Mouse (Mus musculus) right cerebral cortex, postnatal 10 days (tissue): Measurements from ENCODE around the gene Cpa1.
A peak's percentile ranks its signal among the peaks of the same experiment; 100 is the strongest.

Experiments
- DNase-seq, 2 experiments: peaks; one replicate each; pipeline ENCODE4 v3.0.0; 2021; ENCODE audit warnings: low spot score in 2 of 2

Cpa1 gene

DNA sequence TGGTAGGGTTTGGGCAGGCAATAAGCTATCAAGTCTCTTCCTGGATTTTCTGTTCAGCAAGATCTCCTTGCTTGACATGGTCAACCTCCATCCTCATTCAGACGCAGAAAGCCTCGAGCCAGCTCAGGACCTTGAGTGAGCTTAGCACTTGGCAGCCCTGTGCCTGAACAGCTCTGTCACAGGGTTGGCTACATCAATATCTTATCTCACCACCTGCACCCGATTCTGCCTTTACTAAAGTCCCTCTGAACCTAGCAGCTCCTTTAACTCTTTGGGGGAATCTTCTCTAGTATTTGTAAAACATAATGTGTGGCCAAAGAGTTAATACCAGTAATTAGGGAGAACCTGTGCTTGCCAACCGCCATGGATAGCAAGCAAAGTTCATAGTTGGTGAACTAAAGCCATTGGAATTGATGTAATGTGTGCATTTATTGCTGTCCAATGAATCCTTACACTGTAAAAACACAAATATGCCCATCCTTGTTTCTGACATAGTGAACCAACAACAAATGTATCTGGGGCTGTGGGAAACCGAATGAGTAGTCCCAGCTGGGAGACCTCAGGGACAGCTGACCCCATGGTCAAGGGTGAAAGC is at the start of gene Cpa1:
Gene Cpa1 (plus strand): TSS at position 545 of the 595 bp plus-strand sequence.
- no peak for DNase-seq

GRCm38 (mm10) chr6:30589819-30590218 is 49.2 kb upstream of the Cpa1 start:
- peak in 1 of 2 experiments; percentile 13 for DNase-seq

- DNase-seq, result peak in 1 of 2 experiments; percentile 11
Observed at GRCm38 (mm10) chr6:30591851-30592404, 47.1 kb upstream of the Cpa1 start.

- DNase-seq, result peak in 1 of 2 experiments; percentile 6
Observed at GRCm38 (mm10) chr6:30592417-30592974, 46.5 kb upstream of the Cpa1 start.

- no peak for DNase-seq
Observed at GRCm38 (mm10) chr6:30594364-30594763, 44.7 kb upstream of the Cpa1 start.

DNA sequence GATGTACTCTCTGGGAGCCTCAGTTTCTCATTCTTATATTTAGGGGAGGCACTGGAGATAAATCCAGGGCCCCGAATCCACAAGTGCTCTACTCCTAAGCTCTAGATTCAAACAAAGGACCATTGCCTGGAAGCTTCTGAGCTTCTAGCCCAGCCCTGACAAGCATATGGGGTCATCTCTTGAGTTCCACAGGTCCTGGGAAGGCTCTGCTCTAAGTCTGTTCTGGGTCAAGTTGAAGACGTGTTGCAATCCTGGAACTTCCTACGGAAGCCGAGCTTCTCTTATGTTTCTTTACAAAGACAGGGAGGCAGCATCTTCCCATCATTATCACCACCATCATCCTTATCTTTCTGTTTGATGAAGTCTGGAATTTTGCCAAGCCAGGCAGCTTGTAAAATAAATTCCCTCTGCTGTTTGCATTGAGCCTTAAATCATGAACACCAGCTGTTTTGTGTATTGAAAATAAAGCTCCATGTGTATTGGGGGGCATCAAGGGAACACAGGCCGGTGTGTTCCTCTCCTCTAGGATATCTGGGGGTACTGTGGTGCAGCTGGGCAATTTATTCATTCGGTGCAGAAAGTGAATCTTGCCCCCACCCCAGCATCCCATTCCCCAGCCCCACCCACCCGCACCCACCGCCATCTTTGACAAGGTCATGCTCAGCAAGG is 42.7 kb upstream of the Cpa1 start:
- peak in 1 of 2 experiments; percentile 18 for DNase-seq

- DNase-seq, result no peak
Observed at GRCm38 (mm10) chr6:30600033-30600432, 39.0 kb upstream of the Cpa1 start.

- no peak for DNase-seq
Observed at GRCm38 (mm10) chr6:30600995-30601394, 38.0 kb upstream of the Cpa1 start.

GRCm38 (mm10) chr6:30604342-30604867 is 34.6 kb upstream of the Cpa1 start:
- no peak for DNase-seq

DNA sequence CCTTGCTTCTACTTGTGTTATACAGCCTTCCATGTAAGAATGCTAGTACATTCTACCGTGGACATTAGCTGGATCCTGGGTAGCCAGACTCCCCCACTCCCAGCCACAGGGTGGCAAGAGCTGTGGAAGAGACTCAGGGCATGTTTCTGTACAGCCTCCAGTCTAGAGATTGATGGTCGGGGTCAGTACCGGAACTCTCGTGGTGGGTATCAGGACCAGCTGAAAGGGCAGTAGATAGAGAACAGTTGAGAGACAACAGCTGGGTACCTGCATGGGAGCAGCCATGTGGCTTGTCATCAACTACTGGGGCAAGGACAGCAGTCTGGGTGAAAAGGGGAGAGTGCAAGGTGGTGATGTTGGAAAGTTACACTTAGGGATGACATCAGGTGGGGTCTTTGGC is 33.9 kb upstream of the Cpa1 start:
- DNase-seq, result no peak

DNA sequence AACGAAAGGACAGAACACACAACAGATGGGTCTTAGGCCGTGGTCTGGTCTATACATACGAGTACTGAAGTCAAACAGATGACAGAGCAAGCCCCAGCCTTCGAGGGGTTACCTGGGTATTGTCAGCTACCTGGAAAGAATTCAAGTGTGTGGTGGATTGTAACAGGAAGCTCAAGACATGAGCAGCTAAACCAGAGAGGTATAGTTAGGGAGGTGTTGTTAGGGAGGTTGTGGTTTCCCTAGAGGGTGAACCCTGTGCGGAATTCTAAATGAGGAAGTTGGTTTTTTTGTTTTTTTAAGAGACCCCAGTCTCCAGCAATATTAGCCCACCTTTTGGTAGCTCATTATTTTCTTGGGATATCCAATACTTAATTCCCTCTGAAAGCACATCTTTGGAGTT is 33.3 kb upstream of the Cpa1 start:
- no peak for DNase-seq

DNA sequence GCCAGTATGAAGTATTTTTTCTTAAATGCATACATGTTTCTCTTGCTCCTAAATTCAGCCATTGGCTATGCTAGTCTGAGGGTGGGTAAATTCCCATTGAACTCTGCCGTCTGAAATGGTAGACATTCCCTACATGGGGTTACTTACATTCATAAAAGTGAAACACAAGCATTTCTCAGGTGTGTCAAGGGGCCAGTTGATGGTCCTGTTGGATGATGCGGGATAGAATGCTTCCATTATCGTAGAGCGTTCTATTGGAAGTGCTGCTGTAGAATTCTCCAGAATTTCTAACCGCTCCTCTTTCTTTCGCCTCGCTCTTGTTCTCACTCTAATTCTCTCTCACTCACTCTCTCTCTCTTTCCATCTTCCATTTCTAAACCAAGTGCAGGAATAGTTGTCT is 28.3 kb upstream of the Cpa1 start, which contains the start of gene Cpa5:
Gene Cpa5 (plus strand): TSS at position 301 of the 400 bp plus-strand sequence.
- DNase-seq, result no peak

DNA sequence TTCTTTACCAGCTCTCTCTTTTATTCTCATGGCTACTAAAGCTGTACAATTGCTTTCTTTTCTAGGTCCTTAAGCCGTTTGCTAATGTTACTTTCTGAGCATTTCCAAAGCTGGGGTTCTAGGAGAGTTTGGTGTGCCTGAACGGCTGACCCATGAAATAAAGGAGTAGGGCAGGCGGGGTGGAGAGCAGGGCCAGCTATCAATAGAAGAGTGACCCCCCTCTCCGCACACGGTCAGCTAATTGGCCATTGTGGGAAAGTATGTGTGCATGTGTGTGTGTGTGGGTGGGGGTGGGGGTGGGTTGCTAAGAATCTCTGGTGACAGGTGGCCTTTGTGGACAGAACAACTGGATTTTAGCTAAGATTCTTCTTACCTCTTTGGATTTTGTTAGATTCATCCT is 27.8 kb upstream of the Cpa1 start:
- no peak for DNase-seq

DNA sequence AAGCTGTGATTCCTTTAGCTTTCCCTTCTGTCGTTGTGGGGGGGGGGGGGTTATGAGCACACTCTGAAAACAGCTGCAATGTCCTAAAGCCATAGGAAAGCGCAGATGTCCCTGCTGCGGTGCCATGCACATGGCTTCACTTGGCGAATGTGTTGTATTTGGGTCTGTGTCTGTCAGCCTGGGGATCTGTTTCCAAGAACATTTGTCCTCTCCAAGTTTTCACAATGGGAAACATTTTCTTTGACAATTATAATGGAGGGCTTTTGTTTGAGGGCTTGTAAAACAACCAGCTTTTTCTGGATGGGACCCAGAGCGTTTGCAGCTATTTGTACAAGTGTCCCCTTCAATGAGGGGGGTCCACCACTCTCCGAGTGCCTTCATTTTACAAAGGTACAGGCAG is 24.8 kb upstream of the Cpa1 start:
- peak in 1 of 2 experiments; percentile 30 for DNase-seq

- DNase-seq, result no peak
Observed at GRCm38 (mm10) chr6:30615741-30616140, 23.3 kb upstream of the Cpa1 start.

DNA sequence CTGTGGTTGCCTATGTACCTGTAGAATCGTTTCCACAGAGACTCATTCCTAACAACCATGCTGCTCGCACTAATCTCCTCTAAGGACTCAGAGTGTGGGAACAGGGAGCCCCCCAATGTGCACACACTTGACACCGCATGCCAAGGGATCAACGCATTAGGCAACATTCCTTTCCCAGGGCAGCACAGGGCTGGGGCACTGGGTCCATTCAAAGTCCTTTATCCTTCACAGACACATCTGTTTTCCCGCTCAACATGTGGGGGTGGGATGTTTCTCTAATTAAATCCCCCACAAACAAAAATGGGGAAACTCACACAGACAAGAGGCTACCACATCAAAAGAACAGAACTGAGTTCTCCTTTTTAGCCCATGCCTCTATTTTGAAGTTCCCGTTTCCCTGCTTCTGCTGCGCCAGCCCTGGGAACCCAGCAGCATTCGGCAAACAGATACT is 22.5 kb upstream of the Cpa1 start:
- no peak for DNase-seq

- no peak for DNase-seq
Observed at GRCm38 (mm10) chr6:30617020-30617958, 21.7 kb upstream of the Cpa1 start.

- peak; percentile 84 to 91 for DNase-seq
Observed at GRCm38 (mm10) chr6:30617959-30618590, 20.9 kb upstream of the Cpa1 start.

GRCm38 (mm10) chr6:30618735-30619134 is 20.3 kb upstream of the Cpa1 start:
- DNase-seq, result no peak

DNA sequence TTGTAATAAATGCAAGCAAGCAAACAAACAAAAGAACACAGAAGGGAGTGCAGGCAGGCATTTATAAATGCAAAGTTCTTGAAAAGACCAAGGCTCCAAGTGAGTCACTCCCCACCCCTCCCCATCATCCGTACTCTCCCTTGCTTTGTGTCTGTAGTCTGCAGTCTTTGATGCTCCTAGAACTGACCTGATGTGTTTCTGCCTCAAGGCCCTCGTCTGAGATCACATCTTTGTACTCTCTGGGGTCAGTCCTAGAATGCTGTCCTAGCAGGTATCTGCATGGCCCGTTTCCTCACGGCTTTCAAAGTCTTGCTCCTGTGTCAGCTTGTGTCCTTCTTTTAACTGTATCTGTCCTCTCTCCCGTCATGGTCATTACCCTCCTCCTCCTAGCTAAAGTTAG is 19.4 kb upstream of the Cpa1 start:
- DNase-seq, result no peak

DNA sequence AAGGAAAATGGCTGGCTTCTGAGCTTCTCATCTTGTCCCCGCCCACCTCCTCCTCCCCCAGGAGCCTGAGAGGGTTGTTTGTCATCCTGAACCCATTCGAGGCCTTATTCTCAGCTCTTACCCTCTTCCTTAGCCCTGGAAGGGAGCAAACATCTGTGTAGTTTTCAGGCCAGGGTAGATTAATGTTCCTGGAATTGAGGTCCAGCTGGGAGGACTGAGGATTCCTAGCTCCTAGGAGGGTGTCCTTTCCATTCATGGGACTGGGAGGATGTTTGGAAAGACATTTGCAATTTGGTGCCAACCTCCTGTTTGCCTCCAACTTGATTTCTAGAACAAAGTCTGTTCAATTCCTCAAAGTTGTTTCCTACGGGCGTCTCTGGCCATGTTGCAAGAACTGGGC is 18.4 kb upstream of the Cpa1 start:
- no peak for DNase-seq
